Mouse (Mus musculus) forebrain, embryonic 13.5 days (tissue): ENCODE measurements around the gene Fancd2. TPM values are rescaled to one million over a fixed set of nuclear protein-coding genes. Genes with fewer than 3 reads are reported as not detected.
A peak's percentile ranks its signal among the peaks of the same experiment; 100 is the strongest.

Experiments
- ATAC-seq: fragments of 200-750 bp; cut with Nextera tagmentation; 2 replicates; pipeline ENCODE4 v1.8.0; 2017
- H3K27ac ChIP-seq: fragments of 300-500 bp; sonication (generic); 2 replicates; pipeline ENCODE4 v1.5.1; 2015; ENCODE audit warnings: inconsistent platforms, mild to moderate bottlenecking, moderate library complexity
- H3K27me3 ChIP-seq: fragments of 300-500 bp; sonication (generic); 2 replicates; pipeline ENCODE4 v1.6.1; 2015; ENCODE audit warnings: mild to moderate bottlenecking, inconsistent platforms
- H3K36me3 ChIP-seq: fragments of 300-500 bp; sonication (generic); 2 replicates; pipeline ENCODE4 v1.6.1; 2015; ENCODE audit warnings: mild to moderate bottlenecking, inconsistent platforms; ENCODE audit not compliant: poor library complexity, severe bottlenecking
- H3K4me1 ChIP-seq: fragments of 300-500 bp; sonication (generic); 2 replicates; pipeline ENCODE4 v1.6.1; 2015; ENCODE audit warnings: inconsistent platforms
- H3K4me2 ChIP-seq: fragments of 300-500 bp; sonication (generic); 2 replicates; pipeline ENCODE4 v1.6.1; 2015; ENCODE audit warnings: inconsistent platforms, mild to moderate bottlenecking, moderate library complexity
- H3K4me3 ChIP-seq: fragments of 300-500 bp; sonication (generic); 2 replicates; pipeline ENCODE4 v1.5.1; 2015; ENCODE audit warnings: mild to moderate bottlenecking, inconsistent platforms
- H3K9ac ChIP-seq: fragments of 300-500 bp; sonication (generic); 2 replicates; pipeline ENCODE4 v1.6.1; 2015; ENCODE audit warnings: mild to moderate bottlenecking, inconsistent platforms
- H3K9me3 ChIP-seq: fragments of 300-500 bp; sonication (generic); replicated peaks from 2 replicates; pipeline ENCODE4 v1.6.1; 2016; ENCODE audit warnings: inconsistent platforms
- WGBS: fragments of 180-500 bp; shearing (Covaris S2); methylation state at CpG from one replicate; pipeline ENCODE4 v1.1.7; 2015; 5-methylcytosine and 5-hydroxymethylcytosine counted together
- polyA plus RNA-seq: library from polyadenylated mRNA; unstranded; fragments of >200 nt; fragmentation: Nextera tagmentation; extraction: Ambion mirVana; gene quantifications from 2 replicates; pipeline ENCODE4 v1.2.1, GENCODE M21; 2015

Fancd2 gene
- 11.9 and 14.1 TPM in 2 replicates for polyA plus RNA-seq

DNA sequence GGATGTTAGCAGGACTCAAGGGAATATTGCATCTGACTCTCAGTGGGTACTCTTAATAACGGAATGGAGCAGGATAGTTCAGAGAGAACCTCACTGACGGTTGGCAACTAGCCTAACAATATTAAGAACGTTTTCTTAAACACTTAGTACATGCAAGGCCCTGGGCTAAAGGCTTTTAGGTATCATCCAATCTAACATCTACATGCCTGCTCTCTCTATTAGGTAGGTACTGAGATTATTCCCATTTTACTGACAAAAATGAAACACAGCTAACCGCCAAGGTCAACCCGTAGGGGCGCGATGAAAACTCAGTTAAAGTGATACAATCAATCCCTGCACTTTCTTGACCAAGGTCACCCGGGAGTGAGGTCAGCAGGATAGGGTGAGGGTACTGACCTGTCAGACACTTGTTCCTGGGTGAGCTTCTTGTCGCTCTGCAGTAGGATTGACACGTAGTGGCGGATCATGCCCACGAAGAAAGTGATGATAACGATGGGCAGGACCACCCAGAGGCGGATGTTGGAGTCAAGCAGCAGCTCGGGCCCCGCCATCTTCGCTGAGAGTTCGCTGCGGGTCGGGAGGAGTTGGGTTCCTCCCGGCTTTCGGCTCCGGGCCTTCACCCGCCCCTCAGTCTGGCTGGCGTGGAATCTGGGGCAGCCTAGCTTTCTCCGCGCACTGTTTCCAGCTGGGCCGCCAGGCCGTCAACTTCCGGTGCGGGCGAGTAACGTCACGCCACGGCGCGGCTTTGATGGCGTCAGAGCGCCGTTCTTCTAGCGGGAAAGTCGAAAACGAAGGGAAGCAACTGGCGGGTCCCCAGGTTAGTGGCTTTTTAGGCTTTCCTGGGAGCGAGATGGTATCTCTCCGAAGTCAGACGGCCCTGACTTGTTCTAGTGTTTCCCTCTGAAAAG, at the start of gene Fancd2, which contains the start of gene Emc3:
Fancd2 (plus strand) TSS at position 751 of the 908 bp plus-strand sequence.
Emc3 (minus strand) TSS at position 721 of the 908 bp plus-strand sequence.
- Histone ChIP-seq H3K4me1 (peaks cover 27% of the 10 kb centered on the region), H3K9ac (peak within 1 kb of the TSS; percentile 82), H3K27ac (no peak within 1 kb of the TSS), H3K36me3 (peaks cover 11% of the 10 kb centered on the region; the same call in 1 of the 2 replicates), H3K27me3 (no peaks in the 10 kb centered on the region), H3K4me3 (peak within 1 kb of the TSS; percentile 66), H3K4me2 (peak within 1 kb of the TSS; percentile 67), H3K9me3 (no peaks in the 10 kb centered on the region)
- ATAC-seq, result peak; percentile 97
- WGBS, result under 1% methylated on average over 47 of the region's 47 CpGs

DNA sequence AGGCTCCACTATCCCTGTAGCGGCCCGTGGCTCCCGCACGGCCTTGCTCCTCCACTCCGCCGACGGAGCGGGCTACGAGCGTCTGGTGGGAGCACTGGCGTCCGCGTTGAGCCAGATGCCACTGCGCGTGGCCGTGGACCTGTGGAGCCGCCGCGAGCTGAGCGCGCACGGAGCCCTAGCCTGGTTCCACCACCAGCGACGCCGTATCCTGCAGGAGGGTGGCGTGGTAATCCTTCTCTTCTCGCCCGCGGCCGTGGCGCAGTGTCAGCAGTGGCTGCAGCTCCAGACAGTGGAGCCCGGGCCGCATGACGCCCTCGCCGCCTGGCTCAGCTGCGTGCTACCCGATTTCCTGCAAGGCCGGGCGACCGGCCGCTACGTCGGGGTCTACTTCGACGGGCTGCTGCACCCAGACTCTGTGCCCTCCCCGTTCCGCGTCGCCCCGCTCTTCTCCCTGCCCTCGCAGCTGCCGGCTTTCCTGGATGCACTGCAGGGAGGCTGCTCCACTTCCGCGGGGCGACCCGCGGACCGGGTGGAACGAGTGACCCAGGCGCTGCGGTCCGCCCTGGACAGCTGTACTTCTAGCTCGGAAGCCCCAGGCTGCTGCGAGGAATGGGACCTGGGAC, 48.9 kb upstream of the Fancd2 start:
- Histone ChIP-seq H3K4me1 (peaks cover 40% of the 10 kb centered on the region), H3K9me3 (no peaks in the 10 kb centered on the region), H3K4me3 (peak overlapping the region; percentile 68), H3K27ac (peak overlapping the region; percentile 74), H3K36me3 (peaks cover 8% of the 10 kb centered on the region), H3K4me2 (peak overlapping the region; percentile 86), H3K27me3 (peaks cover 14% of the 10 kb centered on the region), H3K9ac (peak overlapping the region; percentile 71)
- ATAC-seq, result peak; percentile 65
- WGBS, result under 1% methylated on average over 65 of the region's 65 CpGs

DNA sequence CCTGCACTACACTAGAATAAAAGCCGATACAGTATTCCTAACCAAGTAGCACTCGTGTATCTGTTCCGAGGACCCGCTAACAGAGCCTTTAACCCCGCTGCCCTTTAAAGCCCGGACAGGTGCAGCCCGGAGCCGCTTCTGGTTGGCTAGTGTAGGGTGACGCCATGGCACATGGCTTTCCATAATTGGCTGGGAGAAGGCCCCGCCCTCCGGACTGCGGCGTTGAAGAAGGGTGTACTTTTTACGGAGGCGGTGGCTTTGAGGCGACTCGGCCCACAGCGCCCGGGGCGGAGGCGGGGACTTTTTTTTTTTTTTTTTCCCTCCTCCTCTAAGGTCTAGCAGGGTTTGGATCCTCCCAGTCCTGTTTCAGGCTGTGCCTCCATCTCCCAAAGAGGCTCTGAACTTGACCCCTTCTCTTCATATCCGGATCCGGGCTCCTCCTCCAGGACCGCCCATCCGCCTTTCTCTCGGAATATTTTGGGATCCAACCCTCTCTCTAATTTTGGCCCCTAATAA, 48.3 kb upstream of the Fancd2 start, which contains the start of gene Creld1:
Creld1 (plus strand) TSS at position 198 of the 516 bp plus-strand sequence.
- Histone ChIP-seq H3K4me2 (peak within 1 kb of the TSS; percentile 86), H3K9ac (peak within 1 kb of the TSS; percentile 80), H3K4me1 (peaks cover 40% of the 10 kb centered on the region), H3K36me3 (peaks cover 14% of the 10 kb centered on the region), H3K4me3 (peak within 1 kb of the TSS; percentile 68), H3K9me3 (no peaks in the 10 kb centered on the region), H3K27me3 (peaks cover 14% of the 10 kb centered on the region), H3K27ac (peak within 1 kb of the TSS; percentile 84)
- ATAC-seq, result peak; percentile 97
- under 1% methylated on average over 26 of the region's 26 CpGs for WGBS

GRCm38 (mm10) chr6:113483729-113484128, 47.8 kb upstream of the Fancd2 start:
- H3K4me1 ChIP-seq, result peaks cover 40% of the 10 kb centered on the region
- H3K27me3 ChIP-seq, result peaks cover 14% of the 10 kb centered on the region
- H3K27ac ChIP-seq, result peak overlapping the region; percentile 84
- 10% methylated on average over 10 of the region's 10 CpGs for WGBS
- H3K36me3 ChIP-seq, result peaks cover 19% of the 10 kb centered on the region
- peak; percentile 63 for ATAC-seq
- no peaks in the 10 kb centered on the region for H3K9me3 ChIP-seq
- H3K9ac ChIP-seq, result peak overlapping the region; percentile 80
- peak overlapping the region; percentile 68 for H3K4me3 ChIP-seq
- H3K4me2 ChIP-seq, result peak overlapping the region; percentile 86

GRCm38 (mm10) chr6:113487125-113487576, 44.3 kb upstream of the Fancd2 start:
- Histone ChIP-seq H3K36me3 (peaks cover 50% of the 10 kb centered on the region), H3K27me3 (no peaks in the 10 kb centered on the region; the same call in 1 of the 2 replicates), H3K27ac (peak overlapping the region; percentile 11; the same call in 1 of the 2 replicates), H3K4me2 (no peak overlapping the region), H3K4me3 (no peak overlapping the region), H3K9ac (no peak overlapping the region), H3K9me3 (no peaks in the 10 kb centered on the region), H3K4me1 (peaks cover 35% of the 10 kb centered on the region)
- ATAC-seq, result no peak
- WGBS, result 49% methylated on average over 7 of the region's 7 CpGs

DNA sequence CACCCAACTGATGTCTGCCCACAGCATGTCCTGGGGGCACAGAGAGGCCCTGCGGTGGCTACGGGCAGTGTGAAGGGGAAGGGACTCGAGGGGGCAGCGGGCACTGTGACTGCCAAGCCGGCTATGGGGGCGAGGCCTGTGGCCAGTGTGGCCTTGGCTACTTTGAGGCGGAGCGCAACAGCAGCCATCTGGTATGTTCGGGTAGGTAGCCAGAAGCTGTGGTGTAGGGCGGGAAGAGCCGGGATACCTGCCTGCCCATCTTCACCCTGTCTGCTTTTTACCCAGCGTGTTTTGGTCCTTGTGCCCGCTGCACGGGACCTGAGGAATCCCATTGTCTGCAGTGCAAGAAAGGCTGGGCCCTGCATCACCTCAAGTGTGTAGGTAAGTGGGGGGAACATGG, 42.1 kb upstream of the Fancd2 start:
- Histone ChIP-seq H3K4me1 (peaks cover 26% of the 10 kb centered on the region), H3K9ac (no peak overlapping the region), H3K27me3 (no peaks in the 10 kb centered on the region), H3K36me3 (peaks cover 62% of the 10 kb centered on the region), H3K27ac (no peak overlapping the region), H3K9me3 (no peaks in the 10 kb centered on the region), H3K4me3 (no peak overlapping the region), H3K4me2 (no peak overlapping the region)
- no peak for ATAC-seq
- WGBS, result 94% methylated on average over 14 of the region's 14 CpGs

- no peaks in the 10 kb centered on the region for H3K9me3 ChIP-seq
- H3K36me3 ChIP-seq, result peaks cover 58% of the 10 kb centered on the region
- H3K9ac ChIP-seq, result no peak overlapping the region
- H3K27me3 ChIP-seq, result peaks cover 12% of the 10 kb centered on the region
- H3K27ac ChIP-seq, result no peak overlapping the region
- H3K4me1 ChIP-seq, result peaks cover 12% of the 10 kb centered on the region
- ATAC-seq, result no peak
- H3K4me2 ChIP-seq, result no peak overlapping the region
- H3K4me3 ChIP-seq, result no peak overlapping the region
- WGBS, result 83% methylated on average over 24 of the region's 24 CpGs
Observed at GRCm38 (mm10) chr6:113492101-113492864, 39.2 kb upstream of the Fancd2 start.

DNA sequence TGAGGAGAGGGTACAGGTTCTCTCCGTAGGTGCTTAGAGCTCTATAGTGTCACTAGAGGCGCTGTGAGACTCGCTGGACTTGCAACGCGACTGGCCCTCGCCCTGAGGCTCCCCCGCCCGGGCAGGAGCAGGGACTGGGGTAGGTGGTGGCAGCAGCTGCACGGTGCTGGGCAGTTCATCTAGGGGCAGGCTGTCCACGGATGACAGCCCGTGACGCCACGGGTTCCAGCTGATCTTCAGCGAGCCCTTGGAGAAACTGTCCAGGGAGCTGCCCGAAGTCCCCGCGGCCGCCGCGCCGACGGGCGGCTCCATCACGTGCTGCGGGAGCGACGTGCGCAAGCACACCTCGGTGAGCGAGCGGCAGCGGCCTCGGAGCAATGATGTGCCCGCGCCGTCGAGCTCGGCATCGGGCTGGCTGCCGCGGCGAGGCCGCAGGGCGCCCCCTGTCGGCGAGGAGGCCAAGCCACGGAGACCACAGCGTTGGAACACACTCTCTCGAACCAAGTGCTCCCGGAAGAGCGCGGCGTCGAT, 37.2 kb upstream of the Fancd2 start:
- Histone ChIP-seq H3K4me3 (peak overlapping the region; percentile 40), H3K9me3 (no peaks in the 10 kb centered on the region), H3K27ac (no peak overlapping the region), H3K4me2 (peak overlapping the region; percentile 63), H3K9ac (peak overlapping the region; percentile 50), H3K27me3 (peaks cover 12% of the 10 kb centered on the region), H3K36me3 (peaks cover 40% of the 10 kb centered on the region), H3K4me1 (peaks cover 12% of the 10 kb centered on the region)
- WGBS, result under 1% methylated on average over 54 of the region's 54 CpGs
- ATAC-seq, result peak; percentile 79

DNA sequence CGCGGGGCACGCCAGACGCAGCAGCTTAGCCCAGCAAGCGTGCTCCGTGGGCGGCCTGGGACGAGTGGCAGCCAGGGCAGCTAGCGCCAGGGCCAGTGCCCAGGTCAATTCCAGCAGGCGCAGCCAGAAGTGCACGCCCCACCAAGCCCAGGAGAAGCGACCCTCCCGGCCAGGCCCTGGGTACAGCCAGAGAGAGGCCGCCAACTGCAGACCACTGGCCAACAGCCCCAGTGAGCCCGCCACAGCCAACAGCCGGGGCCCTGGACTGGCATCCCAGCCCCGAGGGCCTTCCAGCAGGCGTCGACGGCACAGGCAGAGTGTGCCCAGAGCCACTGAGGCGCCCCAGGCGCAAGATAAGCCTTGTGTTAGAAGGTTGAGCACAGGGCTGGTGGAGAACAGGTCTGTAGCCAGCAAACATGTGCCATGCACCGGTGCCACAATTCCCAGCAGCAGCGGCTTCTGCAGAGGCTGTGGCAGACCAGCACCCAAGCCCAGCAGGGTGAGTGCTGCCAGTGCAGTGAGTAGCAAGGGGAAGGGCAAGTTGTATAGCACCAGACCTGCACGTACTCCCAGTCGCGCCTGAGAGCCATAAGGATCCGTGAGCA, 36.3 kb upstream of the Fancd2 start:
- Histone ChIP-seq H3K4me1 (peaks cover 12% of the 10 kb centered on the region), H3K4me3 (peak overlapping the region; percentile 40), H3K4me2 (peak overlapping the region; percentile 63), H3K9me3 (no peaks in the 10 kb centered on the region), H3K36me3 (peaks cover 32% of the 10 kb centered on the region), H3K27ac (no peak overlapping the region), H3K9ac (0 out of 2 replicates have a peak overlapping the region, but pooled peaks have one; percentile 50), H3K27me3 (peaks cover 12% of the 10 kb centered on the region)
- peak; percentile 2; the same call in 1 of the 2 replicates for ATAC-seq
- 59% methylated on average over 28 of the region's 28 CpGs for WGBS

- WGBS, result 80% methylated on average over 6 of the region's 6 CpGs
- Histone ChIP-seq H3K27ac (no peak overlapping the region), H3K4me1 (peaks cover 15% of the 10 kb centered on the region), H3K9me3 (no peaks in the 10 kb centered on the region), H3K4me2 (no peak overlapping the region), H3K4me3 (no peak overlapping the region), H3K27me3 (peaks cover 19% of the 10 kb centered on the region), H3K9ac (no peak overlapping the region), H3K36me3 (no peaks in the 10 kb centered on the region)
- ATAC-seq, result no peak
Observed at GRCm38 (mm10) chr6:113499346-113499745, 32.1 kb upstream of the Fancd2 start.
